ENCODE assay signal across 8 mouse cellular contexts in genomic region chr4:86611524-86612288, GRCm38 (mm10). TPM values are rescaled to one million over a fixed set of nuclear protein-coding genes. Genes with fewer than 3 reads are reported as not detected.
A peak's percentile ranks its signal among the peaks of the same experiment; 100 is the strongest.
DNase-seq lines count a peak whose midpoint lies in the region; ATAC-seq and TF ChIP-seq lines count a peak whose summit lies in the region.

Haus6 (minus strand) TSS chr4:86612055.

- H3K4me3 ChIP-seq in bone marrow, adult 2 months (replicated peaks; ENCODE audit: control insufficient read depth, low read depth, low read length): peak within 1 kb of the TSS; percentile 96
- H3K4me3 ChIP-seq in embryonic facial prominence, embryonic 15.5 days (replicated peaks): peak within 1 kb of the TSS; percentile 62
- H3K4me3 ChIP-seq in limb, embryonic 14.5 days (replicated peaks; ENCODE audit: low read length): peak within 1 kb of the TSS; percentile 90
- peak within 1 kb of the TSS; percentile 78 for H3K4me3 ChIP-seq in midbrain, postnatal 0 days (ENCODE audit: low read depth, low read length)

- H3K27me3 ChIP-seq in embryonic facial prominence, embryonic 15.5 days: no peaks in the 10 kb centered on the region
- H3K27me3 ChIP-seq in limb, embryonic 14.5 days (ENCODE audit: control insufficient read depth, insufficient read depth, low read length): no peaks in the 10 kb centered on the region
- H3K27me3 ChIP-seq in midbrain, postnatal 0 days (ENCODE audit: insufficient read depth, low read length): no peaks in the 10 kb centered on the region

- H3K4me2 ChIP-seq in embryonic facial prominence, embryonic 15.5 days (replicated peaks): peak within 1 kb of the TSS; percentile 93
- H3K4me2 ChIP-seq in limb, embryonic 14.5 days (replicated peaks; ENCODE audit: low read depth, low read length, severe bottlenecking): peak within 1 kb of the TSS; percentile 81
- peak within 1 kb of the TSS; percentile 98 for H3K4me2 ChIP-seq in midbrain, postnatal 0 days (ENCODE audit: low read depth, low read length, poor library complexity, severe bottlenecking)

- WGBS in bone marrow, adult 2 months: under 1% methylated on average over 59 of the region's 59 CpGs
- WGBS in embryonic facial prominence, embryonic 15.5 days: under 1% methylated on average over 59 of the region's 59 CpGs
- WGBS in limb, embryonic 14.5 days: 0% methylated on average over 59 of the region's 59 CpGs
- WGBS in midbrain, postnatal 0 days: under 1% methylated on average over 57 of the region's 59 CpGs

- peak within 1 kb of the TSS; percentile 52 for H3K9ac ChIP-seq in embryonic facial prominence, embryonic 15.5 days
- peak within 1 kb of the TSS; percentile 84 for H3K9ac ChIP-seq in limb, embryonic 14.5 days (ENCODE audit: low read depth, low read length, severe bottlenecking)
- H3K9ac ChIP-seq in midbrain, postnatal 0 days (replicated peaks; ENCODE audit: low read length, poor library complexity, severe bottlenecking): peak within 1 kb of the TSS; percentile 63

- H3K4me1 ChIP-seq in bone marrow, adult 2 months (ENCODE audit: control insufficient read depth, insufficient read depth, low read length): no peaks in the 10 kb centered on the region
- peaks cover 11% of the 10 kb centered on the region for H3K4me1 ChIP-seq in embryonic facial prominence, embryonic 15.5 days
- H3K4me1 ChIP-seq in limb, embryonic 14.5 days (ENCODE audit: control insufficient read depth, insufficient read depth, low read length): peaks cover 6% of the 10 kb centered on the region; the same call in 1 of the 2 replicates
- no peaks in the 10 kb centered on the region for H3K4me1 ChIP-seq in midbrain, postnatal 0 days (ENCODE audit: insufficient read depth, low read length)

- TF ChIP-seq POLR2A in bone marrow, adult 2 months (IDR thresholded peaks at IDR 0.05; ENCODE audit: borderline replicate concordance, control insufficient read depth, low read depth, low read length): peak; percentile 30; the same call in 1 of the 2 replicates
- peak; percentile 64; the same call in 1 of the 2 replicates for TF ChIP-seq POLR2A in limb, embryonic 14.5 days (IDR thresholded peaks at IDR 0.05; ENCODE audit: borderline replicate concordance, extremely low read depth, insufficient read depth, insufficient read length)

- peak; percentile 99 for ATAC-seq in embryonic facial prominence, embryonic 15.5 days (ENCODE audit: insufficient number of reproducible peaks, low FRiP score, low TSS enrichment, low read depth)
- peak; percentile 99 for ATAC-seq in limb, embryonic 14.5 days (ENCODE audit: low FRiP score, low read depth)
- ATAC-seq in midbrain, postnatal 0 days (ENCODE audit: low FRiP score): peak; percentile 100

- DNase-seq in 416B (ENCODE audit: low read depth): peak; percentile 99
- DNase-seq in heart, adult 8-10 months (ENCODE audit: low spot score): peak; percentile 95
- DNase-seq in kidney, adult 9 months: peak; percentile 97
- peak; percentile 99 for DNase-seq in limb, embryonic 14.5 days (ENCODE audit: low spot score)
- DNase-seq in midbrain, postnatal 0 days (ENCODE audit: low spot score): peak; percentile 99
- peak; percentile 78 to 84 for DNase-seq in spleen, postnatal 14 days (ENCODE audit: low spot score in 2 of 2)

- H3K27ac ChIP-seq in bone marrow, adult 2 months (ENCODE audit: control insufficient read depth, insufficient read depth, low read depth, low read length, poor library complexity): peak within 1 kb of the TSS; percentile 77
- H3K27ac ChIP-seq in embryonic facial prominence, embryonic 15.5 days (replicated peaks): peak within 1 kb of the TSS; percentile 84
- H3K27ac ChIP-seq in limb, embryonic 14.5 days (replicated peaks; ENCODE audit: low read depth, low read length): peak within 1 kb of the TSS; percentile 72
- peak within 1 kb of the TSS; percentile 78 for H3K27ac ChIP-seq in midbrain, postnatal 0 days (ENCODE audit: low read depth, low read length)

- no peaks in the 10 kb centered on the region for H3K9me3 ChIP-seq in embryonic facial prominence, embryonic 15.5 days (replicated peaks)
- H3K9me3 ChIP-seq in limb, embryonic 14.5 days (ENCODE audit: control insufficient read depth, low read length): no peaks in the 10 kb centered on the region
- H3K9me3 ChIP-seq in midbrain, postnatal 0 days (ENCODE audit: low read length): no peaks in the 10 kb centered on the region

- H3K36me3 ChIP-seq in embryonic facial prominence, embryonic 15.5 days: no peaks in the 10 kb centered on the region; the same call in 1 of the 2 replicates
- H3K36me3 ChIP-seq in limb, embryonic 14.5 days (ENCODE audit: control insufficient read depth, insufficient read depth, low read length): peaks cover 9% of the 10 kb centered on the region; the same call in 1 of the 2 replicates
- H3K36me3 ChIP-seq in midbrain, postnatal 0 days (ENCODE audit: insufficient read depth, low read length): no peaks in the 10 kb centered on the region

- TF ChIP-seq CTCF in bone marrow, adult 2 months (IDR thresholded peaks at IDR 0.05; ENCODE audit: control insufficient read depth, insufficient read depth, low read length): no peak
- TF ChIP-seq CTCF in midbrain, postnatal 0 days (IDR thresholded peaks at IDR 0.05): 0 out of 2 replicates have a peak, but pooled peaks have one; percentile 1

RNA-seq across cellular contexts. Expression of gene Haus6, which starts in this region (rescaled TPM):
- 6.4 and 7.4 TPM in 2 replicates for polyA plus RNA-seq in bone marrow, adult 2 months (2011; ENCODE audit: insufficient read depth, insufficient read length, low replicate concordance, missing spikeins)
- 10.4 and 12.4 TPM in 2 replicates for polyA plus RNA-seq in embryonic facial prominence, embryonic 15.5 days (2015; fragmentation: Nextera tagmentation; extraction: Ambion mirVana)
- 1 to 10 TPM; 4.4 to 6.7 (median 4.6) TPM for total RNA-seq in heart, adult 8-10 months (2022)
- 8.5 and 10.2 TPM in 2 replicates for polyA plus RNA-seq in limb, embryonic 14.5 days (2012; rRNA removed)
- 12.8 and 14.2 TPM in 2 replicates for polyA plus RNA-seq in limb, embryonic 14.5 days (2014; fragmentation: Nextera tagmentation; extraction: Ambion mirVana)
- total RNA-seq in midbrain, postnatal 0 days (2014; rRNA removed): 3.7 and 15.0 TPM in 2 replicates
- 3.2 and 4.2 TPM in 2 replicates for polyA plus RNA-seq in midbrain, postnatal 0 days (2015; fragmentation: Nextera tagmentation; extraction: Ambion mirVana)

Comparison
In these comparisons a context has a peak if more than half of its experiments do, and no peak if none do; other contexts are left out.
1. Peak in every context shown above with its lines: DNase-seq, ATAC-seq, H3K4me3 ChIP-seq and H3K27ac ChIP-seq.